Mouse (Mus musculus) embryonic facial prominence, embryonic 11.5 days (tissue): ENCODE data around the gene F3. TPM values are rescaled to one million over a fixed set of nuclear protein-coding genes. Genes with fewer than 3 reads are reported as not detected.

ENCODE experiments used
- ATAC-seq: fragments of 200-750 bp; cut with Nextera tagmentation; replicated peaks from 2 replicates; pipeline ENCODE4 v1.8.0; 2017; ENCODE audit warnings: low read depth; ENCODE audit not compliant: insufficient number of reproducible peaks, low FRiP score, low TSS enrichment
- DNase-seq: peaks from one replicate; pipeline ENCODE4 v3.0.0-alpha.2; 2015; ENCODE audit warnings: low spot score
- H3K27ac ChIP-seq: fragments of 300-500 bp; sonication (generic); replicated peaks from 2 replicates; pipeline ENCODE4 v1.5.1; 2014; ENCODE audit warnings: mild to moderate bottlenecking, low read depth, low read length, control low read depth
- H3K27me3 ChIP-seq: fragments of 300-500 bp; sonication (generic); 2 replicates; pipeline ENCODE4 v1.6.1; 2014; ENCODE audit warnings: mild to moderate bottlenecking, low read length, moderate library complexity, mixed read lengths; ENCODE audit not compliant: control insufficient read depth, insufficient read depth
- H3K36me3 ChIP-seq: fragments of 300-500 bp; sonication (generic); replicated peaks from 2 replicates; pipeline ENCODE4 v1.6.1; 2014; ENCODE audit warnings: low read depth, mild to moderate bottlenecking, low read length, moderate library complexity, mixed read lengths; ENCODE audit not compliant: control insufficient read depth, insufficient read depth
- H3K4me1 ChIP-seq: fragments of 300-500 bp; sonication (generic); 2 replicates; pipeline ENCODE4 v1.6.1; 2014; ENCODE audit warnings: low read length, mixed read lengths; ENCODE audit not compliant: control insufficient read depth, insufficient read depth
- H3K4me2 ChIP-seq: fragments of 300-500 bp; sonication (generic); 2 replicates; pipeline ENCODE4 v1.6.1; 2014; ENCODE audit warnings: low read depth, mild to moderate bottlenecking, control low read depth, low read length, moderate library complexity
- H3K4me3 ChIP-seq: fragments of 300-500 bp; sonication (generic); 2 replicates; pipeline ENCODE4 v1.5.1; 2014; ENCODE audit warnings: low read depth, low read length, control low read depth
- H3K9ac ChIP-seq: fragments of 300-500 bp; sonication (generic); replicated peaks from 2 replicates; pipeline ENCODE4 v1.6.1; 2014; ENCODE audit warnings: mild to moderate bottlenecking, control low read depth, low read length
- H3K9me3 ChIP-seq: fragments of 300-500 bp; sonication (generic); replicated peaks from 2 replicates; pipeline ENCODE4 v1.6.1; 2016; ENCODE audit warnings: mild to moderate bottlenecking, low read length, inconsistent platforms, mixed read lengths; ENCODE audit not compliant: control insufficient read depth
- WGBS: fragments of 180-500 bp; shearing (Covaris S2); extraction: QIAGEN DNeasy Blood & Tissue Kit; methylation state at CpG from one replicate; pipeline ENCODE4 v1.1.7; 2014; 5-methylcytosine and 5-hydroxymethylcytosine counted together
- polyA plus RNA-seq: library from polyadenylated mRNA; unstranded; fragments of >200 nt; fragmentation: Nextera tagmentation; extraction: Ambion mirVana; gene quantifications from 2 replicates; pipeline ENCODE4 v1.2.1, GENCODE M21; 2014

Gene F3
- polyA plus RNA-seq, 1 experiment from 2014 or later, result 14.2 TPM

DNA sequence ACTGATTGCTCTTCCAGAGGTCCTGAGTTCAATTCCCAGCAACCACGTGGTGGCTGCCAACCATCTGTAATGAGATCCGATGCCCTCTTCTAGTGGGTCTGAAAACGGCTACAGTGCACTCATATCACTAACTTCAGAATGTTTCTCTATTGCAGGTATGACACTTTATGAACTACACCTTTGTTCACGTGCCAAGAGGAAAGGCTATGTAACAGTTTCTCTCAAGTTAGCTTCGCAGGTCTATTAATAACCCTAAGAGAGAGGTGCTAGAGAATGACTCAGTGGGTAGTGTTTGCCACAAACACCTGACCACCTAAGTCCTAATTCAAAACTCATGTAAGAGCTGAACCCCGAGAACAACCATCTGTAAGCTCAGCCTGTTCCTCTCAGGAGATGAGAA, 59.7 kb downstream of the F3 start:
- Histone ChIP-seq H3K9me3 (no peaks in the 10 kb centered on the region), H3K27ac (no peak overlapping the region), H3K27me3 (no peaks in the 10 kb centered on the region), H3K4me2 (no peak overlapping the region), H3K9ac (no peak overlapping the region), H3K4me3 (no peak overlapping the region), H3K4me1 (no peaks in the 10 kb centered on the region), H3K36me3 (no peaks in the 10 kb centered on the region)
- ATAC-seq (no peak), DNase-seq (no peak)
- WGBS, result 84% methylated on average over 6 of the region's 6 CpGs

Other genes starting within 250 kb of the F3 start
- 0.32 and 0.67 TPM in 2 replicates for gene Slc44a3, start 191.1 kb upstream of the F3 start, polyA plus RNA-seq
- gene 4930432M17Rik, start 52.8 kb upstream of the F3 start, polyA plus RNA-seq, result not detected in 2 replicates
- gene Abcd3, start 91.8 kb downstream of the F3 start, polyA plus RNA-seq, result 55.7 and 56.4 TPM in 2 replicates
- gene Arhgap29, start 229.0 kb downstream of the F3 start, polyA plus RNA-seq, result 54.5 and 62.1 TPM in 2 replicates